ENCODE assay signal across 19 mouse cellular contexts in genomic region chr5:104415999-104416398, GRCm38 (mm10).
"Had no signal": no experiment of that assay in that cellular context is flagged by ENCODE, and none has a peak within 500 bp of the region (broad histone marks: within the 10 kb centered on the region; RNA-seq: fewer than 3 reads in every experiment).

No protein-coding gene starts in this region.

- H3K9me3 ChIP-seq: liver, embryonic 13.5 days; lung, embryonic 15.5 days; megakaryocyte, embryonic 14.5 days; midbrain, embryonic 15.5 days; neural tube, embryonic 13.5 days; stomach, embryonic 15.5 days had no signal

- H3K27me3 ChIP-seq: liver, embryonic 13.5 days; lung, embryonic 15.5 days; megakaryocyte, embryonic 14.5 days; midbrain, embryonic 15.5 days; neural tube, embryonic 13.5 days; stomach, embryonic 15.5 days had no signal

- DNase-seq: kidney, adult 8-10 months; kidney, postnatal 36 days; liver; liver, embryonic 13.5 days; liver, postnatal 0 days; lung, postnatal 14 days; retina, postnatal 1 day; right cerebral cortex, postnatal 4 days; thymus, adult 2 months; thymus, postnatal 25 days had no signal

- H3K4me1 ChIP-seq: liver, embryonic 13.5 days; lung, embryonic 15.5 days; midbrain, embryonic 15.5 days; neural tube, embryonic 13.5 days; stomach, embryonic 15.5 days had no signal

- ATAC-seq: liver, postnatal 0 days; midbrain, embryonic 15.5 days had no signal

- H3K27ac ChIP-seq: kidney, postnatal 0 days; layer of hippocampus, adult 2 months; liver, embryonic 13.5 days; lung, embryonic 15.5 days; macrophage; midbrain, embryonic 15.5 days; neural tube, embryonic 13.5 days; stomach, embryonic 15.5 days had no signal

- H3K4me3 ChIP-seq: layer of hippocampus, adult 2 months; liver, embryonic 13.5 days; lung, embryonic 15.5 days; megakaryocyte, embryonic 14.5 days; midbrain, embryonic 15.5 days; neural tube, embryonic 13.5 days; stomach, embryonic 15.5 days had no signal

- H3K36me3 ChIP-seq: liver, embryonic 13.5 days; lung, embryonic 15.5 days; midbrain, embryonic 15.5 days; neural tube, embryonic 13.5 days; stomach, embryonic 15.5 days had no signal

- H3K4me2 ChIP-seq: liver, embryonic 13.5 days; lung, embryonic 15.5 days; midbrain, embryonic 11.5 days; midbrain, embryonic 15.5 days; neural tube, embryonic 13.5 days; stomach, embryonic 15.5 days had no signal

- H3K9ac ChIP-seq: liver, embryonic 13.5 days; liver, postnatal 0 days; lung, embryonic 15.5 days; midbrain, embryonic 15.5 days; neural tube, embryonic 13.5 days; stomach, embryonic 15.5 days had no signal
